Mouse (Mus musculus) c-Kit-positive CD71-positive TER-119-positive erythroid progenitor cells, embryonic 14.5 days (primary cell): Measurements from ENCODE around the gene Zc3hav1.
A peak's percentile ranks its signal among the peaks of the same experiment; 100 is the strongest.

Source experiments
- DNase-seq: peaks from one replicate; pipeline ENCODE4 v3.0.0-alpha.2; 2013; ENCODE audit warnings: low spot score

Zc3hav1 gene

GRCm38 (mm10) chr6:38352451-38352850, 2.0 kb downstream of the Zc3hav1 start:
- no peak for DNase-seq

DNA sequence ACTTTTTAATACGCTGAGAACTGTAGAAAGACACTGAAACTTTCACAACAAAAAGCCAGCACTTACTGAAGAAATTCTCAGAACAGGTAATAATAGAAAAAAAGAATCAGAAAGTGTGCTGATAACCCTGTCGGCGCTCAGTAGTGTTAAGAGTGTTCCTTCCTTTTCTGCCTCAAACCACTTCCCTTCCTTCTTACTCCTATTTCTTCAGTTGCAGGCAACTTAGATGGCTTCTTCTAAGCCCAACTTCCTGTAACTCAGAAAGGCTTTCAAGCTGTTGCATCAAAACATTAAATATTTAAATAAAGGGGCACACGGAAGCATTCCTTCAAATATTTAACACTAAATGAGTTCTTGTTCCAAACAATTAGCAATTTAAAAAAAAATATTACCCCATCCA, 2.5 kb downstream of the Zc3hav1 start:
- no peak for DNase-seq

GRCm38 (mm10) chr6:38349806-38350205, 4.6 kb downstream of the Zc3hav1 start:
- DNase-seq = no peak

DNA sequence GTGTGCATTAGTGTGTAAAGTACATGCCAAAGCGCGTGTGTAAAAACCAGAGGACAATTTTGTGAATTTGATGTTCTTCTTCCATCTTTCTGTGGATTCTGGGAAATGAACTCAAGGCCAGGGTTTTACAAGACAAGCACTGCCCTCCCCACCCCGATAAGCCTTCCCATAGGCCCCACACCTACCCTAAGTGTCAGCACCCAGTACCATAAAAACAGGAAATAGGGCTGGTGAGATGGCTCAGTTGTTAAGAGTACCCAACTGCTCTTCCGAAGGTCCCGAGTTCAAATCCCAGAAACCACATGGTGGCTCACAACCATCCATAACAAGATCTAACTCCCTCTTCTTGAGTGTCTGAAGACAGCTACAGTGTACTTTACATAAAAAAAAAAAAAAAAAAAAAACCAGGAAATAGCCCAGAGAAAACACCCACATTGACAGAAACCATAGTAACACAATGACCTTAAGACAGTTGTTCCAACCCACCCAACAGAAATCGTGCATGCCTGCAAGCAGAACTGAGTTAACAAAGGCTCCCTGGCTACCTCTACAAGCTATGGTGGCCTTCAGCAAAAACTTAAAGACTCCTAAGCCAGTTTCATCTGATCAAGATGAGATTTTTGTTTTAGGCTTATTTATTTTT, 5.5 kb downstream of the Zc3hav1 start:
- DNase-seq = no peak

DNA sequence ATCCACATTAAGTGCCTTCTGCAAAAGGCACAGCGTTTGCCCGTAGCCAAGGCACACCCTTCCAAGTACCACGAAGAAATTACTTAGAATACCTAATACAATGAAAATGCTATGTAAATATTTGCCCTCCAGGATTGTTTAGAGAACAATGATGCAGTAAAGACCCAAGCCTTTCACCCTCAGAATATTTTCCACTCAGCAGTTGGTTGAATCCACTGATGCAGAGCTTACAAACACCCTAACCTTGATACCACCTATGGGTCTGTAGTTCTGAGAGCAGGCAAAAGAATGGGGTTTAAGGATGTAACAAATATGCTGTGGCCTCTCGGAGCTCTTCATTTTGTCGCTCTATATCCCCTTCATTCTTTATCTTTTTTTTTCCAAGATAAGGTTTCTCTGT, 6.5 kb downstream of the Zc3hav1 start:
- no peak for DNase-seq

- peak; percentile 90 for DNase-seq
These were observed 8.6 kb downstream of the Zc3hav1 start for GRCm38 (mm10) chr6:38345796-38346195.

- no peak for DNase-seq
These were observed 10.3 kb downstream of the Zc3hav1 start for GRCm38 (mm10) chr6:38344006-38344670.

- DNase-seq = no peak
These were observed 10.8 kb downstream of the Zc3hav1 start for GRCm38 (mm10) chr6:38343581-38343980.

- DNase-seq = no peak
These were observed 11.8 kb downstream of the Zc3hav1 start for GRCm38 (mm10) chr6:38342666-38342992.

GRCm38 (mm10) chr6:38341751-38342665, 12.4 kb downstream of the Zc3hav1 start:
- peak; percentile 89 for DNase-seq

DNA sequence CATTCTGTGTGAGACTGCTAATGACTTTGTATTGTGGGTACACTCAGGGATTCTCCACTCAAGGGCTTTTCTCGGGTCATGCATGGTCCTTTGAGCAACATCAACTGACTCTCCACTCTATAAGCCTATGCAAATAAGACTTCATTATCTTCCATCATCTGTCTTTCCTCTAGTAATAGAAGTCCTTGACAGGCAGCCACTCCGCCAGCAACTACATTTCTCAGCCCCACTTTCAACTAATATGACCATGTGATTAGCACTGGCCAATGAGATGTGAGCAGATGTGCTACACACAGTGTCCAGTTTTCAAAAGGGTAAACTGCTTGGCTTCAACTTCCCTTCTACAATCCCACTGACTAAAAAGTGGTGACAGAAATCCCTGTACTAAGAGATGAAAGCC, 15.3 kb downstream of the Zc3hav1 start:
- DNase-seq = no peak

DNA sequence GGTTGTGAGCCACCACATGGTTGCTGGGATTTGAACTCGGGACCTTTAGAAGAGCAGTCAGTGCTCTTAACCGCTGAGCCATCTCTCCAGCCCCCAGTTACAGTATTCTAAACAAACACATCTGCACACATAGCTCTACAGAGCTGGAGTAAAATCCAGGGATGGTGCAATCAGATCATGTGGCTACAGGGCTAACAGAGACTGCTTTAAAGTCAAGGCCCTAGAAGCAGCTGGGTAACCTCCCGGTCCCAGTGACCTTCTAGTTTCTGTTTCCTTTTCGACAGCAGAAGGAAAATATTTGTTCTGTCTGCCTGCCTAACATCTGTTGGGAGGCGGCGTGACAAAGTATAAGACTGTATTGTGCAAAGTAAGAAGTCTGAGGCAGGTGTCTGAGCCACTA, 16.5 kb downstream of the Zc3hav1 start:
- DNase-seq = no peak

DNA sequence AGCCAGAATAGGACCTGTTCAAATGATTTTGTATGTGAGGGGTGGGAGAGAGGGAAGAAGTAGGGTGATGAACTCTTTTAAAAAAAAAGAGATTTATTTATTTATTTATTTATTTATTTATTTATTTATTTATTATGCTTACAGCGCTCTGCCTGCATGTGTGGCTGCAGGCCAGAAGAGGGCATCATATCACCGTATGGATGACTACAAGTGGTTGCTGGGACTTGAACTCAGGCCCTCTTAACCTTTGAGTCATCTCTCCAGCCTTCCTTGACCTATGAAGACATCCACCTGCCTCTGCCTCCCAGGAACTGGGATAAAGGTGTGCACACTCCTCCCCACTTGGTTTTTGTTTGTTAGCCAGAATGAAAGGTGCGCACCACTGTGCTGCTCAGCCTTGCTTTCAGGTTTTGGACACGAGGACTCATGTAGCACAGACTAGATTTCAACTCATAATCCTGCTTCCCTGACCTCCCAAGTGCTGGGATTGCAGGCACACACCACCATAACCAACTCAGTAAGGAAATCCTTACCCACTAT, 17.2 kb downstream of the Zc3hav1 start:
- DNase-seq = no peak

DNA sequence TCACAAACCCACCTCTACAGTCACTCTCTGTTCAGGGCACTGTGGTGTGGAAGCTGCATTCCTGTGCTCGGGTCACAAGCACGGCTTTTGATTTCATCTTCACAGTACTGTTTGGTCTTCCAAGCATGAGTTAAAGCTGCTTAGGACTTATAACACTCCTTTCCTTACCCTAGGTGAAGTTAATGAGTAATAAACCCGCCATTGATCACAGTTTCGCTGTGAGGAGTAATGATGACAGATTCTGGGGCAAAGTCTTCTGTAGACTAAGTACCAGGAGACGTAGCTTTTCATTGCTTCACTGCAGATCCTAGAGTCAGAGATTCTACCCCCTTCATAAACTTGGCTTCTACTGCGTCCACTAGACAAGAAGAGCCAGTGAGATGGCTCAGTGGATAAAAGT, 19.1 kb downstream of the Zc3hav1 start:
- DNase-seq = no peak

GRCm38 (mm10) chr6:38326596-38326995, 27.8 kb downstream of the Zc3hav1 start:
- no peak for DNase-seq

GRCm38 (mm10) chr6:38320621-38321020, 33.8 kb downstream of the Zc3hav1 start:
- DNase-seq = no peak

DNA sequence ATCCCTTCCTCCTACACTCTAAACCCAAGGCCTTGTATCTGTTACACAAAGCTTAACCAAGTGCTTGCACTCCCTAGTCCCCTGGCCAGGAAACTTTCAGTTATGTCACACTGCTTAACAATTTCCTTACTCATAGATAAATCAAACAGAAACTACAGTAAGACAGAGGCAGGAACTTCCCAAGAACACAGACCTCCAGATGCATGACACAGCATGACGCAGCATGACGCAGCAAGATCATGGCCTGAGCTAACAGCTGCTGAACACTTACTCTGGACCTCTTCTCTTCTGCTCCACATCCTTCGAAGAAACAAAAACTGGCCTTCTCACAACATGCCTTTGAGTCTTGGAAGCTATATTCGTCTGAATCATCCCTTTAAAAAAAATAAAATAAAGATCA, 38.4 kb downstream of the Zc3hav1 start:
- DNase-seq = peak; percentile 93

DNA sequence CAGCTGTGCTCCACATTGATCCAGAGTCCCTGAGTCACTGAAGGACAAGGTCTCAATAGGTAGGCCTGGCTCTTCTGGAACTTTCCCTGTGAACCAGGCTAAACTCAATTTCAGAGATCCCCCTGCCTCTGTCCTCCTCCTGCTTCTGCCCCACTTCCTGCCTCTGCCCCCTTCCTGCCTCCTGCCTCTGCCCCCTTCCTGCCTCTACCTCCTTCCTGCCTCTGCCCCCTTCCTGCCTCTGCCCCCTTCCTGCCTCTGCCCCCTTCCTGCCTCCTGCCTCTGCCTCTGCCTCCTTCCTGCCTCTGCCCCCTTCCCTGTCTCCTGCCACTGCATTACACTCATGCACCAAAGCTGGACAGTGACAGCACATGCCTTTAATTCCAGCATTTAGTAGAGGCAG, 44.7 kb downstream of the Zc3hav1 start:
- no peak for DNase-seq

GRCm38 (mm10) chr6:38304981-38305380, 49.4 kb downstream of the Zc3hav1 start:
- DNase-seq = peak; percentile 20

DNA sequence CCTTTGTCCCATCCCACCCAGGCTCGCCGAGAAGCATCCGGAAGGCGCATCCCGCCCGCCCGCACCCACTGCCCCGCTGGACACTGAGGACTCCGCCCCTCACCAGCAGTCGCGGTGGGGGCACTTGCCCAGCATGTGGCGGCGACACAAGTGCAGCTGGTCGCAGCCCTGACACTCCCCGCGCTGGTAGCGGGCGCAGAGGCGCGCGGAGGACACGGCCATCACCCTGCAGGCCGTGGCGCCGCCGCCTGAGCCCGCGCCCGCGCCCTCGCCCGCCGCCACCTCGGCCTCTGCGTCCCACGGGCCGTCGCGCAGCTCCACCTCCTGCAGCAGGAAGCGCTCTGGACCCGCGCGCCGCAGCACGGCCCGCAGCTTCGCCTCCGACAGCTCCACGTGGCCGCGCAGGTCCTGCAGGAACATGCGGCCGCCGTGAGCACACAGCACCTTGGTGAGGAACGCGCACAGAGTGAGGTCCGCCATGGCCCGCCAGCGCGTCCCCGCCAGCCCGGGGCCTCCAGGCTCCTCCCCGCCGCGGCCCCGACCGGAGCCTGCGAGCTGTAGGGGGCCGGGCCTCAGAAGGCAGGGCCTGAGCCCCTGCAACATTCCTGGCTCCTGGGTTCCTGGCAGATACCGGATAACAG, 55.5 kb downstream of the Zc3hav1 start, which contains the start of gene Zc3hav1l:
Zc3hav1l (minus strand) TSS at position 499 of the 641 bp plus-strand sequence.
- peak; percentile 44 for DNase-seq

DNA sequence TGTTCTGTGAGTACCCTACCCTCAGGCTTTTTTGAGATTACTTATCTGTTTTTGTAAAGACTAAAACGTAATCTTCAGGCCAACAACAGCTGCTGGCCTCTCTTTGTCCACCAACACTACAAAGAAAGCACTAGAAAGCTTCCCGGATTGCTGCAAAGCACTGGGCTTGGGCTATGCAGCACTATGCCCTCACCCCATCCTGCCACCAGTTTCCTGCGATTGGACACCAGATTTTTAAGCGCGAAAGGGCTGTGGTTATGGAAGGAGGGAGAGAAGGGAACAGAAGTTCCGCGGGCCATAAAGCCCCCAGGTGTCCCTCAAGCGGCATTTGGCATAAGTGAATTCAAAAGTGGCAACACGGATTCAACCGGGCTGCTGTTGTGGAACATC, 56.2 kb downstream of the Zc3hav1 start:
- peak; percentile 16 for DNase-seq

GRCm38 (mm10) chr6:38297580-38298245, 56.7 kb downstream of the Zc3hav1 start:
- DNase-seq = no peak
